Mouse (Mus musculus) adrenal gland, postnatal 14 days (tissue): ENCODE results near the gene Gm20388. TPM values are rescaled to one million over a fixed set of nuclear protein-coding genes. Genes with fewer than 3 reads are reported as not detected.

Experiments
- DNase-seq: peaks from one replicate; pipeline ENCODE4 v3.0.0; 2021; ENCODE audit warnings: mixed read lengths
- total RNA-seq: library from RNA; stranded (reverse); gene quantifications from 2 replicates; pipeline ENCODE4 v1.2.3, GENCODE M21; 2021

Gene Gm20388
- total RNA-seq, 1 experiment from 2014 or later = 17.6 TPM

DNA sequence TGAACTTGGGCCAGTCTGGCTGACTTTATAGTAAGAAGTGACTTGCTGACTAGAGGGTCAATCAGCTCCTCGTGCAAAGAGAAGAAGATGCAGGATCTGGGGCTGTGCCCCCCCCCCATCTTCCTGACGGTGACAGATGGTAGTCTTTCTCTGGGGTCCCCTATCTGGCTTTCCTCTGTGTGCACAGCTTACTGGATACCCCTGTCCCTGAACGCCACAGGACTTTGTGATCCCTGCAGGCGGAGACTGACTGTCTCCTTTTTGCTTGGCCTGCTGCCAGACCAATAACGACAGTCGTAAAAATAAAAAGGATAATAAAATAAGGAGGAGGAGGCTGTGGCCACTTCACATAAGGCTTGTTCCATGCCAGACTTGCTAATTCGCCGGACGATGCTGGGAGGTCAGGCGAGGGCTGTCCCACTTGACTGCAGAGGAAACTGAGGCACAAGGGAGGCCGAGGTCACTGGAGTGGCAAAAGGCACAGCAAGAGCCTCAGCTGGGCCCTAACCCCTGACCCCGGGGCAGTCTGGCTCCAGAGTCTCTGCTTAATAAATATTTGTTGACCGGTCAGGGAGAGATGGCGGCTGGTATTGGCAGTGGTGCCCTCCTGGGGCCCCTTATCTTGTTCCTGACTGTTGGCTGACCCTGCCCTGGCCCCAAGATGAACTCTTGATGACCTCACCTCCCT, 581.7 kb downstream of the Gm20388 start:
- no peak for DNase-seq

DNA sequence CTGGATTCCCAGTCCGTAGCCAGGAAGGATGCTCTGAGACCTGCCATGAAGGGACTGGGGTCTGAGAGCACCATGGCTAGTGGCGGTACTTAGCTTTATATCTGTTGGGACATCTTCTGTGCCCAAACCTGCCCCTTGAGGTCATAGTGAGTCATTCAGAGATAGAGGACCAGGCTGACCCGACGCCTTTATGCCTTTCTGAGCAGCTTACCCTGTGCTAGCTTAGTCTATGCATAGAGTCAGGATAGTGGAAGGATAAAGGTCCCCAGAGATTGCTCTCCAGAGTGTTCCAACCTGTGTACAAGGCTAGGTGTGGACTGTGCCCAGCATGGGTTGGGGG, 582.2 kb downstream of the Gm20388 start:
- no peak for DNase-seq

DNA sequence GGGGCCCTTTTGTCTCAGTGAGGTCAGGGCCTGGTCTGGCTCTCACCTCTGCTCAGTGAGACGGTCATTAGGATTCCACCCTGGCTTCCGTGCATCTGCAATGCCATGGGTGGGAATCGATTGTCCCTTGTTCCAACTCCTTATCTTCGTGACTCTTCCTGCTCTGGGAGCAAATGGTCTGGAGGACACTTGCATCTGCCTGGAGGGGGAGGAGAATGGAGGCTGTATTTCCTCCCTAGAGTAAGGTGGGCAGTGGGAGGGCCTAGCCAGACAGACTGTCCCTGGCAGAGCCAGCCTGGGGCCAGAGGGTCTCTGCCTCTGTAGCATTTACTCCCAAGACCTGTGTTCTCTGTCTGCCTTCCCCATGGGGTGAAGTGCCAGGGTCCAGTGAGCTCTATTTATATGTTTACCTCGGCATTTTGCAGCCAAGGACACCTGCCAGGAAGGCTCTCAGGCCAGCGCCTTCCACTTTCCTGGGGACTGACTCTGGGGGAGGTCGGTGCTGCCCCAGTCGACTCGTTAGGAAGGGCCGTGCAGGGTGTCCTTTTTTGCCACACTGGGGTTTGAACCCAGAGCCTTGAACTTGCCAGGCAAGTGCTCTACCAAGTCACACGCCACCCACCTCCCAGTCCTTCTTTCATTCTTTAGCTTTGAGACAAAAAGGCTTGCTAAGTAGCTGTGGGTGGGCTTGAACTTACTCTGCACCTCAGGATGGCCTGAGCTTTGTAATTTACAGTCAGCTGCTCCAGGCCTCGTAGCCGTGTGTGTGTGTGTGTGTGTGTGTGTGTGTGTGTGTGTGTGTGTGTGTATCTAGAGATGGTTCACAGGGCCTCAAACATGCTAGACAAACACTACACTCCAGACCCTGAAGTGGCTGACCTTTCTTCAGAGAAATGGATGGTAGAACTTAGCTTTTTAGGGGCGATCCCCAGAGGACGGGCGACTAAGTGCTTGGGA, 583.1 kb downstream of the Gm20388 start:
- DNase-seq = no peak

DNA sequence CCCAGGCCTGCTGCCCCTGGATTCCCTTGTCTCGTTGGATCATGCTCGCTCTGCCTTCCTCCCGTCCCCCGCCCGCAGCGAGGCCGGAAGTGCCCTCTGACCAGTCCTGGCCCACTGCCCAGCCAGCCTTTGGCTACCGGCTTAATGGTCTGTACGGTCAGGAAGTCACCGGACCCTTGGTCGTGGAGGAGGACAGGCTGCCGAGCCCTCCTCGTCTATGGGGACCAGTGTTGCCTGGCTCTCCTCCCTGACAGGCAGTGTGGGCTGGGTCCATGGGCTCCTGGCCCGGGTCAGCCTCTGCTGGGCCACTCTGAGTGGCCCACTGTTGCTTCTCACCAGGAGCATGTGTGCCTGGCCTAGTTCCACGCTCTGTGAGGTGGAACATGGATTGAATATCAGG, 584.3 kb downstream of the Gm20388 start:
- peak; percentile 91 for DNase-seq

DNA sequence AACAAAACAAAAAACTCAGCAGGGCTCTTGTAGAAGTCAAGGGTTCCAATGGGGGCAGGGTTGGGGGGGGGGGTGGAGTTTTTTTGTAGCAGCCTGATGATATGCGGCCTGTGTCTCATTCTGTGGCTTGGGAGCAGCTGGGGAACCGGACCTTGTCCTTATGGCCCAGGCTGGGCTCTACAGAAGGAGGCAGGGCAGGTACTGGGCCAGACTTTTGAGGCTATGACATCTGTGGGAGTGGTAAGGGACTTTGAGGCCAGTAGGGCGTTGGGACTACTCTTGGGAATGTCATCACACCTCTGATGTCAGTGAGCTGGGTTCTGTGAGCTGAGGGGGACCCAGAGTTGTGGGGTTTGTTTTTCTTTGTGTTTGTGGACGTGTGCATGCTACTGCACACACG, 584.8 kb downstream of the Gm20388 start:
- no peak for DNase-seq

DNA sequence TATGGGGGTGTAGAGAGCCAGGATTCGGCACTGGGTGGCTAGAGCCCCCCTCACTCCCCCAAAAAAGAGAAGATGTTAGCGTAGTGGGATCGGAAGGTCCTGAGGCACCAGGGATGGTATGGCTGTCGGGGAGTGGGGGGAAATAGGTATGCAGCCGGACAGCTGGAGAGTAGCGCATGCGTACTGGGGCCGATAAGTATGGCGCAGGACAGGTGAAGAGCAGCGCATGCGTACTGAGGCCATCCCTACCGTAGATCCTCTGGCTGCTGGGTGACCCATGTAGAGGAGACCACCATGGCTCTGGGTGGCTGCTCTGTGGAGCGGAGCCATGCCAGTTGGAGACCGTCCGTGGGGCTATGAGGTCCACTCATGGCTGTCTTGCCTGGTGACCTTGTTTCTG, 585.8 kb downstream of the Gm20388 start:
- no peak for DNase-seq

DNA sequence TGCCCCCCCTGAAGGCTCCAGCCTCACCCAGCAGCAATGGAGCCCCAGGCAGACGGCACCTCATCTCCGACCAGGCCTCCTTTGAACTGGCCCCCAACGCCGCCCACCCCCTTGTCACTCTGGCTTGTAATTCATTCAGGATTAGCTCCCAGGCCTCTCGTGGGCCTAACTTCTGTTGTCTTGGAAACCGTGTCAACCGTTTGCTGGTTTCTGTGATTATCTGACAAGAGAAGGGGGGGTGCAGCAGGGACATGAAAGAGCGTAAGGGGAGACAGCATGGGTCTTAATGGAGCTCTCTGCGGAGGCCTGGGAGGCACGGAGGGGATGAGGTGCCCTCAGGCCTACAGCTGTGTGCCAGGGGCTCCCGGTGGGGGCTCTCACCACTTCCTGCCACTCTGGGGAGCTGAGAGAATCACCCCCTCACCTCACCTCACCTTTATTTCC, 586.9 kb downstream of the Gm20388 start:
- no peak for DNase-seq

DNA sequence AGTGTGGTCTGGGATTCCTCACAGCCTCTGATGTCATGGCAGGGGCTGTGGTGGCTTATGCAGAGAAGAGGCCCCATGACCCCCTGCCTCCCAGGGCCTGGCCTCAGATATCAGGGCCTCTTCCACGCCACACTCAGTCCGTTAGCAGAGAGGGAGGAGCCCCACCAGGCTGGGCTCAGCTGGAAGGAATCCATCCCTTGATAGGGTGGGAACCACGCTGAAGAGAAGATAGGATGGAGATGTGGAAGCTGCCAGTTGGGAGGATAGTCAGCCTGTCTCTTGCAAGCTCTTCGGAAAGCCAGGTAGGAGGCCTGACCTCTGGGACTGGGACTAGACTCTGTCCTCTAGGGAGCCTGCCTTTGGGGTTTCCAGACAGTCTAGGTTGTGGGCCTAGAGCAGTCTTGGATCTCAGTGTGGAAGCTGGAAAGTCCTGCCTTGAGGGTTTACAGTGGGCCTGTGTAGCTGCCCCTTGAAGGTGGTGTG, 587.7 kb downstream of the Gm20388 start:
- no peak for DNase-seq

DNA sequence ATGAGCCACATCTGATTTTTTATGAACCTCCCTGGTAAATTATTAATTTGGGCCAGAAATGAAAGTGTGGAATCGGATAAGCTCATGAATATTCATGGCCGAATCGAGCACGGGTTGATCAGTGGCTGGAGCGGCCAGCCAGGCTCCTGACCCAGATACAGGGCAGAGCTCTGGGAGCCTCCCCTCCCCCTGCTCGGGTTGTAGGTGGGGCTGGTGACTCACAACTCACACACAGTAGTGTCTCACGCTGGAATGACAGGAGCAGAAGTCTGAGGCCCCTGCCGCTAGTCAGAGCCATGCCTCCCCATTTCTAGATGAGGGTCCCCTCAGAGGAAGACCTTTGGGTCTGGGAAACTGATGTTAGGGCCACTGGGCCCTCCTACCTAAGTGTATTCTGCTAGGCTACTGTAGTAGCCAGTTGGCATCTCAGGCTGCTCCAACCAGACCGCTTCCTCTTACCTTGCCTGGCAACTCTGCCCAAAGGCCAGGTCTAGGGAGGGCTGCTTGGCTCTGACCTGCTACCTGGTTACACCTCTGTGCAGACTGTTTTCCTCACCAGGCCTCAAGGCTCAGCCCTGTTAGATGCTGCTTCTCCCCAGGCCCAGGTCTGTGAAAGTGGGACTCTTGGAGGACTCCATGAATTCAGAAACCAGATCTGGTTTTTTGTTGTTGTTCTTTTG, 588.4 kb downstream of the Gm20388 start:
- DNase-seq = peak; percentile 95

DNA sequence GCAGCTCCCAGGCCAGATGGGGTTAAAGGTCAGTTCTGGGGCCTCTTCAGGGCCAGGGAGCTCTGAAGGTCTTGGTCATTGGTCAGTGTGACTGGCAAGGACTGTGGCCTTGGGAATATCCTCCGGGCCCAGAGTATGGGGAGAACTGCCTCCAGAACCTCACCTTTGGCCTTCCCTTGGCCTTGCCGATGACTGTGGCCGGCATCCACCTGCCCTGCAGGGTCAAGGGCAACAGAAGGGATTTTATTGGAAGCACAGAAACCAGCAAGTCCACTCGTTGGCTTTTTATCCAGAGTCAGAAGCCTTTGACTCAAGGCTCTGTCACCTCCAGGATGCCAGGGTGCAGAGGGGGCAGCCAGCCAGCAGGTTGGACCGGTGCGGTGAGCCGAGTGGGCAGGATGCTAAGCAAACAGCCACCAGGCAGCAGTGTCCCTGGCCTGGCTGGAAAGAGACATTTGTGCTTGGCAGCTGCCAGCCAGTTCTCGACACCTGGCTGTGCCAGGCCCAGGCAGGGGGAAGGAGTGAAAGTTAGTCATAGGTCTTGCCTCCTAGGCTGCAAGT, 590.1 kb downstream of the Gm20388 start:
- DNase-seq = peak; percentile 69

DNA sequence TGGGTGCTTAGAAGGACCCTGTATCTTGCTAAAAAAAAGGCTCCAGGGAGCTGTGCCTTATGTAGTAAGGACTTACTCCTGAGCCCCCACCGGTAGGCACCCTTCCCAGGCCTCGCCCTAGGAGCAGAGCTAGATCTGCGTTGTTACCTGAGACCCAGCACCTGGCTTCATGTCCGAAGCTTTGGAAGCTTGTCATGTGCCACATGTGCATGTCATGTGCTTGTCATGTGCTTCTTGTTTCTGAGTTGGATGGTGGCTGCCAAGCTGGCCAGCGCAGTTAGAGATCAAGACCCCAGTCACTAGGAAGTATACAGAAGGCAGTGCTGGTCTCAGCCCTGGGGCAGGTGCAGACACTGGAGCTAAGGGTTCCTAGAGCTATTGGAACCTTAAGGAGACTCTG, 590.8 kb downstream of the Gm20388 start:
- DNase-seq = no peak

DNA sequence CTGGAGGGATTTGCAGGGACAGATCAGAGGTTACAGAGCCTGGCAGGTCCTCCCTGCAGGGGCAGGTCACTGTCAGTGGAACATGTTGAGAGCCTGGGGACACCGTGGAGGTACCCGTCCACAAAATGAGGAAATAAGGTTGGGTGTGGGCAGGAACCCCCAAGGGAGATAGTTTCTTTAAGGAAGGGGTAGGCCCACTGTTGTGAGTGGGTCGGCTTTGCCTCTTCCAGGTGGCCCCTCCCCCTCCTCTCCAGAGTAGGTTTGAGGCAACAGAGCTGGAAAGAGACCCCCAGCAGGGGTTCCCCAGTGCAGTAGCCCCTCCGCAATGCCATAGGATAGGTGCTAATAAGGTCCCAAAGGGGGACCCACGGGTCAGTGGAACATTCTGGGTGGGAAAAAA, 591.8 kb downstream of the Gm20388 start:
- no peak for DNase-seq

DNA sequence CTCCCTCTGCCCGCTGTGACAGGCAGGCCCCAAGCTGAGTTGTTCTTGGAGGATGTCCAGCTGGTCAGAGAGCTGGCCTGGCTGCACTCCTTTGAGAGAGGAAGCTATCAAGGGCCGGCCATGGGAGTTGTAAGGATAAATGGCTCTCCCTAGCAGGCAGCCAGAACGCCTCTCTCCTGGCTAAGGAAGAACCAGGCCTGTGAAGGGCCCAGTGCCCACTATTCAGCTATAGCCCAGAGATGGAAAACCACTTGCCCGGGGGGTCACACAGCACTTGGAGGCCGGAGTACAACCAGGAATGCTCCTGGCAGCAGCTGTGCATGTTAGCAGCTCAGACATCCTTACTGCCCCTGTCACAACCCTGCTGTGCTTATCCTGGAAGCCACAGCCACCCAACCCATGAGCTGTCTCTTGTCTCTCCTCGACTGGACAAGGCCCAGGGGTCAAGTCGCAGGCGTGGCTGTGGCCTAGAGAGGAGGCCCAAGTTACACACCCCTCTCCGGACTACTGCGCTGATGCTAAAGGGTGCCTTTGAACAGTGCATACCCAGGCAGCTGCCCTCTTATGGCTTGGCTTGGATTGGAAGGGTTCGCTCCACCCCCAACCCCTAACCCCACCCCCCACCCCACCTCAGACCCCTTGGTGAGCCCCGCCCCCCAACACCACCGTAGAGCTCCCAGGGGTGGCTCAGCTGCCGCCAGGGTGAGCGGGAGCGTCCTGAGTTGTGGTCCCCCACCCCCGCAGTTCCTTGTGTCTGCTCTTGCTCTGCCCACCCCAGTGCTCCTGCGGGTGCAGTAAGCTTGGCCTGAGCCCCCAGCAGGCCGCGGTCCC, 593.8 kb downstream of the Gm20388 start:
- DNase-seq = peak; percentile 87

DNA sequence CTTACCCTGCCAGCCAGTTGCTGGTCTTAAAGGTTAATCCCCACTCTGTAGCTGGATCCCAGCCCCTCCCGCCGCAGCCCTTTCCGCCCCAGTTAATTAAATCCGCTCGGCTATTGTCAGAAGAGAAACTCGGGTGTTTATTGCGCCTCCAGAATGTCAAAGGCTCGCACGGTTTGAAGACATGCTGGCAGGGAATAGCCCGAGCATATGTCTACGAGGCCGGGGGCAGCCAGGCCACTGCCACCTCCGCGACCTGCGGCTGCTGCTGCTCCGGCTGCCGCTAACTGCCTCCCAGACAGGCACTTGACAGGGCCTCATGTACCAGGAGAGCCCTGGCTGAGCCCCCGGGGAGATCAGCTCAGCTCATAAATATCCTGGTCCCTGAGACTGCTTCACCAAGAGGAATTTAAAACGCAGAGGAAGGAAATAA, 594.5 kb downstream of the Gm20388 start:
- no peak for DNase-seq

DNA sequence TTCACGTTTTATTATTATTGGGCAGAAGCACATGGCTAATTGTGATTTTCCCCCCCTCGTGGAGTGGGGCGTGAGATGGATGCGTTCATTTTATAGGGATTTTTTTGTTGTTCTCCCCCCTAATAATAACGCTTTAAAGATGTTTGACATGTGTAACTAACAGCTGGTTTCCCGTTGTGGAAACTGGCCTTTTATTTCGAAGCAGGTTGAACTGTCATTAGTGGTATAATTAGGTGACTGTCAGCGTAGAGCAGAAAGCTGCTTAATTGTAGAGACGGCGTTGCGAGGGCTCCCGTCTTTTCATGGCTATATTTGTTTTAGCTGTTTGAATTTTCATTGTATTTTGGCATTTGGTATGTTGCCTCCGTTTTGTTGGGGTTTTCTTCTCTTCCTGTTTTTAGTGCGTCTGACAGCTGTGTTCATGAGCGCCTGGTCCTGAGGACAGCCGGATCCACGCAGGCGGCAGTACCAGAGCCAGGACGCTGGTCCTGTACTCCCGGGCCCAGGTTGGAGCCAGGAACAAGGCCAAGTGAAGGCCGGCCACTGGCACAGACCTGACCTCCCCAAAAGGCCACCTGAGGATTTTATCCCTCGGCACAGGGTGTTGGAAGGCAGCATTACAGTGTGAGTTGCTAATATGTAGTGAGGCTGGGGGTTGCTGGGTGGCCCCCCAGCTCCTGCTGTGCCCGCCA, 595.1 kb downstream of the Gm20388 start:
- DNase-seq = peak; percentile 27

DNA sequence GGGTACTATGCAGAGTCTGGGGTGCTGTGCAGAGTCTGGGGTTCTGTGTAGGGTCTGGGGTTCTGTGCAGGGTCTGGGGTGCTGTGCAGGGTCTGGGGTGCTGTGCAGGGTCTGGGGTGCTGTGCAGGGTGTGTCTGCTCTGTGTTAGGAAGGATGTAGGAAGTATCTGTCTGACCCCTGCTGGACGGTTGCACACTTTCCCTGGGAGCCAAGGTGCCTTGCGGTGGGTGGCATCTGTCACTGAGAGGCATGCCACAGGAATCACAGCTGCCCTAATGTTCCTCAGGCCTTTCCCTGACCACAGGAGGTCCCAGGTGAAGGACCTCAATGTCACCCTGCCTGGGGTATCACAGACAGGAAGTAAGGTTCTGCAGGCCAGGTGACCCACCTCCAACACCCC, 595.9 kb downstream of the Gm20388 start:
- no peak for DNase-seq

DNA sequence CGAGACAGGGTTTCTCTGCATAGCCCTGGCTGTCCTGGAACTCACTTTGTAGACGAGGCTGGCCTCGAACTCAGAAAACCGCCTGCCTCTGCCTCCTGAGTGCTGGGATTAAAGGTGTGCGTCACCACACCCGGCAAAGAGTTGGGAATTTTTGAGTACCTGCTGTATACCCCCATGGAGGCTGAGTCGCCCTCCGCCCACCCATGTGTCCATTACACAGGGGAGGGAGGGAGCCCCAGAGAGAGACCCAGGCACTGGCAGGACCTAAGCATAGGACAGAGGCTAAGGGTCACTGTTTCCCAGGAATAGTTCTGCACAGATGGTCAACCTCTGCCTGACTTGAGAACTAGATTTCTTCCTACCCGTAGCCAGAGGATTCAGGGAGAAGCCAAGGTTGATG, 596.6 kb downstream of the Gm20388 start:
- DNase-seq = no peak

DNA sequence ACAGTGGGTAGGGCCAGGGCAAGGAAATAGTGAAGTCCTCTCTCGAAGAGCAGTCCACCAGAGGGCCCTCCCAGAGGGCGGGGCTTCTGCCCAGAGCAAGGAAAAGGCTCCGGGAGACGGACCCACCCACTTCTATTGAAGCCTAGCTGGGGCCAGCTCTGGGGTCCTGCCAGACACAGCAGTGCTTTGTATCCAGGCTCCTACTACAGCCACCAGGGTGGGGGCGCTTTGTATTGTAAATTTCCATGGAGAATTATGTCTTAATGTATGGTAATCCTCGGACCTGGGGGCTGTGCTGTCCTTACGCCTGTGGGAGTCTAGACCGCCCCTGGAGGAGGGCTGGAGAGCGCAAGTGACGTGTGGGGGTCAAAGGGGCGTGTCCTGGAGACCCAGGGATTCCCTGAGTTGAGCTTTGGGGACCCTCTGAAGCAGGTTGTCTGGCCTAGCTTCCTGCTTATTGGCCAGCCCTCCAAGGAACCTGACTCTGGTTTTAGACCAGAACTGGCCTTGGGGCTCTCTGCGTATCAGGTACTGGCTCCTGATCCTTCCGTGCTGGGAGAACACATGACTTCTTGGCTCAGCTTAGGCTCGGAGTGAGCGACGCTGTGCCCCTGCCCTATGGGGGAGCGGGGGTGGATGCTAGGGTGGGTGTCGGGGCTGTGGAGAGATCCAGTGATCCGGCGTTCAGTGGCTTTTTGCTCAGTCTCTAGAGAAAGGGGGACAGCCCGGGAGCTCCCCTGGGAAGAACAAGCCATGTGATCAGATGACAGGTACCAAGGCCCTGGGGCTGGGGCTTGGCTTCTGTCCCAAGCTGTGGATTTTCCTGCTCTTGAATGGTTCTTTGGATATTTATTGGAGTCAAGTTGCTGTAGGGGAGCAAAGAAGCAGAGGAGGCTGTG, 598.7 kb downstream of the Gm20388 start:
- peak; percentile 36 for DNase-seq

DNA sequence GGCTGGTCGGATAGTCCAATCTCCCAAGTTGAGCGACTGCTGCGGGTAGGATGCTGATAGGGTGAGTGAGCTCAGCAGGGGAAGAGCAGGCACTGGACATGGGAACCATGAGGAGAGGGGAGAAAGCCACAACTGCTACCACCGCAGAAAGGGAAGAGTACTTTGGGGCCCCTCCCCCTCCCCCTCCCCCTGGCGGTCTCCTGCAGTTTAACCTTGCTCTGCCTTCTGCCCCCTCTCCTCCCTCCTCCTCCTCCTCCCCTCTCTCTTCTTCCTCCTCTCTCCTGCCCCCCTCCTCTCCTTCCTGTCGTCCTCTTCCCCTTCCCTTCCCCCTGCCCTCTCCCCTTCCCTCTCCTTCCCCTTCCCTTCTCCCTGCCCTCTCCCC, 599.4 kb downstream of the Gm20388 start:
- DNase-seq = no peak
